In the genomic region with DNA sequence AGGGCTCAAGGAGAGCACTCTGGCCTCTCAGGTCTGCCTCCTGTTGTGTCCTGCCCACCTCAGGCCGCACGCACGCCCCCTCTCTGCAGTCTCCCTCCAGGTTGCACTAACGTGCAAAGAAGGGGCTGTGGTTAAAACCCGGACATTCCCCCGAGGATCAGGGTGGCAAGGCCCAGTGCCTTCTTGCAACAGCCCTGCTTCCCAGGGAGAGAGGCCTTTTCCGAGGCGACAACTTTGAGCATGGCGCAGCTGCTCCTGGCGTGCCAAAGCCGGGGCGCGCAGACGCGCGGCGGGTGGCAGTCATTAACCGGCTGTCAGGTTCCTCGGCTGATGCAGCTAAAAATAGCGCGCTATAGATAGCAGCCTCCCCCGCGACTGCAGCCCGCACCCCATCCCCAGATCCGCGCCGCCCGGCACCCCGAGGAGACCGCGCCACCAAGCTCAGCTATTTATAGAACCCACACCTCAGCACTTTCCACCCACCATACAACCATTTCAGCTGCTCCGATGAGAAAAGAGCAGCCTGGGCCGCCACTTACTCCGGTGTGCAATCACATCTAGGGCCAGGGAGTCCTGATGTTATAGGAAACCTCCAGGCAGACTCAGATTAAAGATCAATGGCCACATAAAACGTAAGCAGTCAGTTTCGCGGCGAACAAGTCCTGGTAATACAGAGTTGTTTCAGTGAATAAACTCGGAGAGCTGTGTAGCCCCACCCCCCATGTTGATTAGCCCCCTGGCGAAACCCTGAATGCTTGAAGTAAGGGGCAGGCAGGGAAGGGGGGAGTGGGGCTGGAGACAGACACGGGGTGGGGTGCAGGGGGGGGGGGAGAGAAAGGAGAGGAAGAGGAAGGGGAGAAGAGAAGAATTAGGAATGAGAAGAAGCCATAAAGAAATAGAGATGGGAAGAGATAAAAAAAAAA, we compare ENCODE assay signal across 9 mouse cellular contexts. TPM values are rescaled to one million over a fixed set of nuclear protein-coding genes. Genes with fewer than 3 reads are reported as not detected.
DNase-seq lines count a peak whose midpoint lies in the region; ATAC-seq lines count a peak whose summit lies in the region.
"Had no signal": no experiment of that assay in that cellular context is flagged by ENCODE, and none has a peak within 500 bp of the region (broad histone marks: within the 10 kb centered on the region; RNA-seq: fewer than 3 reads in every experiment).

No protein-coding gene starts in this region.

- no peaks in the 10 kb centered on the region for H3K9me3 ChIP-seq in kidney, embryonic 15.5 days (replicated peaks)
- no peaks in the 10 kb centered on the region for H3K9me3 ChIP-seq in embryonic facial prominence, embryonic 10.5 days
- 0 out of 2 replicates have a peak, but pooled peaks cover 2% of the 10 kb centered on the region for H3K9me3 ChIP-seq in intestine, embryonic 16.5 days (ENCODE audit: control insufficient read depth, low read length)
- H3K9me3 ChIP-seq in neural tube, embryonic 15.5 days (replicated peaks), result no peaks in the 10 kb centered on the region
- H3K9me3 ChIP-seq: G1E had no signal

- H3K9ac ChIP-seq in kidney, embryonic 15.5 days, result peak overlapping the region; percentile 43
- H3K9ac ChIP-seq in intestine, embryonic 16.5 days (ENCODE audit: low read depth, low read length), result peak overlapping the region; percentile 63
- peak overlapping the region; percentile 47 for H3K9ac ChIP-seq in neural tube, embryonic 15.5 days (replicated peaks)

- H3K4me1 ChIP-seq in kidney, embryonic 15.5 days, result peaks cover 30% of the 10 kb centered on the region
- peaks cover 29% of the 10 kb centered on the region for H3K4me1 ChIP-seq in embryonic facial prominence, embryonic 10.5 days
- peaks cover 39% of the 10 kb centered on the region for H3K4me1 ChIP-seq in intestine, embryonic 16.5 days (ENCODE audit: control insufficient read depth, insufficient read depth, low read length)
- peaks cover 38% of the 10 kb centered on the region for H3K4me1 ChIP-seq in neural tube, embryonic 15.5 days

- under 1% methylated on average over 41 of the region's 41 CpGs for WGBS in kidney, embryonic 15.5 days
- 1% methylated on average over 41 of the region's 41 CpGs for WGBS in embryonic facial prominence, embryonic 10.5 days
- 2% methylated on average over 41 of the region's 41 CpGs for WGBS in intestine, embryonic 16.5 days
- WGBS in neural tube, embryonic 15.5 days, result under 1% methylated on average over 41 of the region's 41 CpGs

- H3K27me3 ChIP-seq in kidney, embryonic 15.5 days, result peaks cover 4% of the 10 kb centered on the region
- H3K27me3 ChIP-seq in embryonic facial prominence, embryonic 10.5 days (replicated peaks; ENCODE audit: low read depth, poor library complexity, severe bottlenecking), result peaks cover 32% of the 10 kb centered on the region
- H3K27me3 ChIP-seq in intestine, embryonic 16.5 days (replicated peaks; ENCODE audit: control insufficient read depth, insufficient read depth, low read length), result no peaks in the 10 kb centered on the region
- no peaks in the 10 kb centered on the region for H3K27me3 ChIP-seq in neural tube, embryonic 15.5 days (replicated peaks)

- DNase-seq in kidney, adult 8-10 months, result no peak
- peak; percentile 58 for DNase-seq in embryonic facial prominence, embryonic 10.5 days (ENCODE audit: low spot score)
- DNase-seq in heart, adult 11 months, result peak; percentile 96
- DNase-seq in liver, result peak; percentile 15
- DNase-seq in yolk sac, embryonic 10.5 days (ENCODE audit: low spot score), result no peak

- H3K4me3 ChIP-seq in kidney, embryonic 15.5 days (replicated peaks), result peak overlapping the region; percentile 45
- H3K4me3 ChIP-seq in embryonic facial prominence, embryonic 10.5 days, result peak overlapping the region; percentile 63
- H3K4me3 ChIP-seq in intestine, embryonic 16.5 days (ENCODE audit: low read length), result peak overlapping the region; percentile 49
- peak overlapping the region; percentile 39 for H3K4me3 ChIP-seq in neural tube, embryonic 15.5 days (replicated peaks)

- no peak overlapping the region for H3K27ac ChIP-seq in kidney, embryonic 15.5 days
- H3K27ac ChIP-seq in embryonic facial prominence, embryonic 10.5 days (replicated peaks), result peak overlapping the region; percentile 72
- peak overlapping the region; percentile 79 for H3K27ac ChIP-seq in intestine, embryonic 16.5 days (ENCODE audit: low read length)
- peak overlapping the region; percentile 78 for H3K27ac ChIP-seq in neural tube, embryonic 15.5 days (replicated peaks)

- ATAC-seq in kidney, embryonic 15.5 days (replicated peaks; ENCODE audit: low FRiP score), result peak; percentile 54; the same call in 1 of the 2 replicates
- ATAC-seq in intestine, embryonic 16.5 days, result peak; percentile 62
- peak; percentile 82 for ATAC-seq in neural tube, embryonic 15.5 days (ENCODE audit: low FRiP score)

- peak overlapping the region; percentile 93 for H3K4me2 ChIP-seq in kidney, embryonic 15.5 days
- H3K4me2 ChIP-seq in intestine, embryonic 16.5 days (ENCODE audit: low read depth, low read length), result peak overlapping the region; percentile 85
- H3K4me2 ChIP-seq in neural tube, embryonic 15.5 days, result peak overlapping the region; percentile 79

- H3K36me3 ChIP-seq in kidney, embryonic 15.5 days, result no peaks in the 10 kb centered on the region
- H3K36me3 ChIP-seq in embryonic facial prominence, embryonic 10.5 days (replicated peaks), result no peaks in the 10 kb centered on the region
- H3K36me3 ChIP-seq in intestine, embryonic 16.5 days (ENCODE audit: control insufficient read depth, insufficient read depth, low read length), result no peaks in the 10 kb centered on the region
- no peaks in the 10 kb centered on the region for H3K36me3 ChIP-seq in neural tube, embryonic 15.5 days
- H3K36me3 ChIP-seq: G1E had no signal

RNA-seq across cellular contexts. Expression of a gene that starts 50.9 kb away (rescaled TPM):
- 9.0 and 10.1 TPM in 2 replicates for polyA plus RNA-seq in kidney, embryonic 15.5 days (2015; fragmentation: Nextera tagmentation; extraction: Ambion mirVana)
- 8.9 and 9.3 TPM in 2 replicates for polyA plus RNA-seq in embryonic facial prominence, embryonic 10.5 days (2016; fragmentation: Nextera tagmentation; extraction: Ambion mirVana)
- 11.9 and 12.9 TPM in 2 replicates for polyA plus RNA-seq in intestine, embryonic 16.5 days (2015; fragmentation: Nextera tagmentation; extraction: Ambion mirVana)
- 6.2 and 7.4 TPM in 2 replicates for polyA plus RNA-seq in neural tube, embryonic 15.5 days (2015; fragmentation: Nextera tagmentation; extraction: Ambion mirVana)

RNA-seq across cellular contexts. Expression of a gene that starts 52.3 kb away (rescaled TPM):
- 3.5 and 4.6 TPM in 2 replicates for polyA plus RNA-seq in kidney, embryonic 15.5 days (2015; fragmentation: Nextera tagmentation; extraction: Ambion mirVana)
- polyA plus RNA-seq in embryonic facial prominence, embryonic 10.5 days (2016; fragmentation: Nextera tagmentation; extraction: Ambion mirVana), result 1.7 and 2.0 TPM in 2 replicates
- polyA plus RNA-seq in intestine, embryonic 16.5 days (2015; fragmentation: Nextera tagmentation; extraction: Ambion mirVana), result 2.9 and 4.1 TPM in 2 replicates
- 6.9 and 7.8 TPM in 2 replicates for polyA plus RNA-seq in neural tube, embryonic 15.5 days (2015; fragmentation: Nextera tagmentation; extraction: Ambion mirVana)
- polyA plus RNA-seq: G1E had no signal

Comparison
In these comparisons a context has a peak if more than half of its experiments do, and no peak if none do; other contexts are left out.
1. DNase-seq: peak in embryonic facial prominence, embryonic 10.5 days (single experiment), heart, adult 11 months (single experiment) and liver (single experiment); none in kidney, adult 8-10 months (0 of 2) and yolk sac, embryonic 10.5 days (single experiment).
2. Peak in every context shown above with its lines, with median percentiles within 50 percentile points of each other: ATAC-seq, H3K4me2 ChIP-seq, H3K4me3 ChIP-seq and H3K9ac ChIP-seq.